In genomic region chr17:57180363-57180762, GRCm38 (mm10) we compare ENCODE assay signal across 10 mouse cellular contexts. TPM values are rescaled to one million over a fixed set of nuclear protein-coding genes. Genes with fewer than 3 reads are reported as not detected.
DNase-seq lines count a peak whose midpoint lies in the region; ATAC-seq and TF ChIP-seq lines count a peak whose summit lies in the region.
"Had no signal": no experiment of that assay in that cellular context is flagged by ENCODE, and none has a peak within 500 bp of the region (broad histone marks: within the 10 kb centered on the region; RNA-seq: fewer than 3 reads in every experiment).

No protein-coding gene starts in this region.

- H3K9ac ChIP-seq in hindbrain, postnatal 0 days (replicated peaks; ENCODE audit: low read length): no peak overlapping the region
- H3K9ac ChIP-seq in hindbrain, embryonic 12.5 days: no peak overlapping the region
- H3K9ac ChIP-seq in forebrain, embryonic 12.5 days: no peak overlapping the region
- no peak overlapping the region for H3K9ac ChIP-seq in heart, embryonic 11.5 days (ENCODE audit: low read depth, low read length)
- H3K9ac ChIP-seq: embryonic facial prominence, embryonic 12.5 days had no signal

- TF ChIP-seq POLR2A in brain, embryonic 14.5 days (IDR thresholded peaks at IDR 0.05; ENCODE audit: borderline replicate concordance, extremely low read depth, insufficient read depth, insufficient read length, poor library complexity, severe bottlenecking): no peak

- no peak overlapping the region for H3K4me2 ChIP-seq in hindbrain, postnatal 0 days (ENCODE audit: low read depth, low read length)
- no peak overlapping the region for H3K4me2 ChIP-seq in hindbrain, embryonic 12.5 days (replicated peaks)
- H3K4me2 ChIP-seq in forebrain, embryonic 12.5 days: no peak overlapping the region
- no peak overlapping the region for H3K4me2 ChIP-seq in heart, embryonic 11.5 days
- H3K4me2 ChIP-seq: embryonic facial prominence, embryonic 12.5 days had no signal

- no peaks in the 10 kb centered on the region for H3K4me1 ChIP-seq in hindbrain, postnatal 0 days (ENCODE audit: insufficient read depth, low read length)
- no peaks in the 10 kb centered on the region for H3K4me1 ChIP-seq in hindbrain, embryonic 12.5 days
- peaks cover 4% of the 10 kb centered on the region; the same call in 1 of the 2 replicates for H3K4me1 ChIP-seq in E14TG2a.4 (replicated peaks; ENCODE audit: low read depth, low read length)
- no peaks in the 10 kb centered on the region for H3K4me1 ChIP-seq in forebrain, embryonic 12.5 days
- H3K4me1 ChIP-seq in heart, embryonic 11.5 days (ENCODE audit: control insufficient read depth, insufficient read depth, low read length): no peaks in the 10 kb centered on the region
- H3K4me1 ChIP-seq: embryonic facial prominence, embryonic 12.5 days had no signal

- ATAC-seq in hindbrain, postnatal 0 days: no peak
- no peak for ATAC-seq in hindbrain, embryonic 12.5 days (ENCODE audit: low FRiP score)
- no peak for ATAC-seq in forebrain, embryonic 12.5 days (ENCODE audit: low FRiP score)
- ATAC-seq in heart, embryonic 11.5 days (replicated peaks; ENCODE audit: insufficient number of reproducible peaks, low FRiP score, low TSS enrichment): no peak

- 39% methylated on average over 8 of the region's 8 CpGs for WGBS in hindbrain, postnatal 0 days
- WGBS in hindbrain, embryonic 12.5 days: 32% methylated on average over 8 of the region's 8 CpGs
- 36% methylated on average over 8 of the region's 8 CpGs for WGBS in forebrain, embryonic 12.5 days
- WGBS in heart, embryonic 11.5 days (ENCODE audit: insufficient replicate concordance): 32% methylated on average over 8 of the region's 8 CpGs

- H3K27ac ChIP-seq in hindbrain, postnatal 0 days: no peak overlapping the region
- H3K27ac ChIP-seq in hindbrain, embryonic 12.5 days: no peak overlapping the region
- no peak overlapping the region for H3K27ac ChIP-seq in forebrain, embryonic 12.5 days
- H3K27ac ChIP-seq in heart, embryonic 11.5 days (ENCODE audit: low read depth, low read length): no peak overlapping the region
- H3K27ac ChIP-seq: embryonic facial prominence, embryonic 12.5 days had no signal

- no peaks in the 10 kb centered on the region for H3K27me3 ChIP-seq in hindbrain, postnatal 0 days (ENCODE audit: insufficient read depth, low read length)
- no peaks in the 10 kb centered on the region for H3K27me3 ChIP-seq in hindbrain, embryonic 12.5 days
- 0 out of 2 replicates have a peak, but pooled peaks cover 6% of the 10 kb centered on the region for H3K27me3 ChIP-seq in E14TG2a.4 (ENCODE audit: insufficient read depth, low read length)
- H3K27me3 ChIP-seq in forebrain, embryonic 12.5 days: no peaks in the 10 kb centered on the region
- H3K27me3 ChIP-seq in heart, embryonic 11.5 days (ENCODE audit: control insufficient read depth, insufficient read depth, low read length): 0 out of 2 replicates have a peak, but pooled peaks cover 2% of the 10 kb centered on the region
- H3K27me3 ChIP-seq: embryonic facial prominence, embryonic 12.5 days had no signal

- no peak for DNase-seq in hindbrain, postnatal 0 days (ENCODE audit: low spot score)
- peak; percentile 8 for DNase-seq in brain, embryonic 14.5 days (ENCODE audit: low read depth)
- peak; percentile 18 for DNase-seq in retina, embryonic 14.5 days (ENCODE audit: low spot score)
- no peak for DNase-seq in c-Kit-positive CD71-positive TER-119-positive erythroid progenitor cells, embryonic 14.5 days (ENCODE audit: low spot score)

- TF ChIP-seq CTCF in hindbrain, postnatal 0 days (IDR thresholded peaks at IDR 0.05; ENCODE audit: low read depth): peak; percentile 43; the same call in 1 of the 2 replicates
- TF ChIP-seq CTCF in E14TG2a.4 (conservative IDR thresholded peaks at IDR 0.05; ENCODE audit: low read length): peak; percentile 73
- peak; percentile 40; the same call in 1 of the 2 replicates for TF ChIP-seq CTCF in brain, embryonic 14.5 days (IDR thresholded peaks at IDR 0.05; ENCODE audit: borderline replicate concordance, extremely low read depth, insufficient read depth, insufficient read length)

- H3K4me3 ChIP-seq in hindbrain, postnatal 0 days (ENCODE audit: low read length): no peak overlapping the region
- H3K4me3 ChIP-seq in hindbrain, embryonic 12.5 days: no peak overlapping the region
- no peak overlapping the region for H3K4me3 ChIP-seq in E14TG2a.4 (replicated peaks; ENCODE audit: low read length)
- no peak overlapping the region for H3K4me3 ChIP-seq in forebrain, embryonic 12.5 days (replicated peaks)
- H3K4me3 ChIP-seq in heart, embryonic 11.5 days (ENCODE audit: low read depth, low read length): no peak overlapping the region
- H3K4me3 ChIP-seq: embryonic facial prominence, embryonic 12.5 days had no signal

- H3K9me3 ChIP-seq in hindbrain, postnatal 0 days (ENCODE audit: low read length): no peaks in the 10 kb centered on the region
- H3K9me3 ChIP-seq in hindbrain, embryonic 12.5 days (replicated peaks): no peaks in the 10 kb centered on the region
- H3K9me3 ChIP-seq in E14TG2a.4 (ENCODE audit: low read length): peaks cover 5% of the 10 kb centered on the region
- H3K9me3 ChIP-seq in forebrain, embryonic 12.5 days: no peaks in the 10 kb centered on the region
- H3K9me3 ChIP-seq in heart, embryonic 11.5 days (replicated peaks; ENCODE audit: control insufficient read depth, low read length): no peaks in the 10 kb centered on the region
- H3K9me3 ChIP-seq: embryonic facial prominence, embryonic 12.5 days had no signal

- H3K36me3 ChIP-seq in hindbrain, postnatal 0 days (ENCODE audit: insufficient read depth, low read length): no peaks in the 10 kb centered on the region
- no peaks in the 10 kb centered on the region for H3K36me3 ChIP-seq in hindbrain, embryonic 12.5 days
- H3K36me3 ChIP-seq in E14TG2a.4 (ENCODE audit: insufficient read depth, low read length): no peaks in the 10 kb centered on the region
- H3K36me3 ChIP-seq in forebrain, embryonic 12.5 days (replicated peaks): no peaks in the 10 kb centered on the region
- H3K36me3 ChIP-seq in heart, embryonic 11.5 days (ENCODE audit: control insufficient read depth, insufficient read depth, low read length): no peaks in the 10 kb centered on the region
- H3K36me3 ChIP-seq: embryonic facial prominence, embryonic 12.5 days had no signal

RNA-seq across cellular contexts. Expression of gene Tnfsf14, which starts 13.6 kb away (rescaled TPM):
- not detected in 2 replicates for total RNA-seq in hindbrain, postnatal 0 days (2014; rRNA removed)
- polyA plus RNA-seq in hindbrain, postnatal 0 days (2015; fragmentation: Nextera tagmentation; extraction: Ambion mirVana): not detected in 2 replicates
- not detected in 2 replicates for polyA plus RNA-seq in hindbrain, embryonic 12.5 days (2016; fragmentation: Nextera tagmentation; extraction: Ambion mirVana)
- polyA plus RNA-seq in brain, embryonic 14.5 days (2012; rRNA removed): 0.10 and 0.14 TPM in 2 replicates
- 0.13 TPM in 1 of 2 replicates, not detected in the other for polyA plus RNA-seq in forebrain, embryonic 12.5 days (2016; fragmentation: Nextera tagmentation; extraction: Ambion mirVana)
- polyA plus RNA-seq in heart, embryonic 11.5 days (2014; fragmentation: Nextera tagmentation; extraction: Ambion mirVana): 0.27 and 0.46 TPM in 2 replicates

RNA-seq across cellular contexts. Expression of gene Cd70, which starts 30.8 kb away (rescaled TPM):
- total RNA-seq in hindbrain, postnatal 0 days (2014; rRNA removed): 1.0 and 3.7 TPM in 2 replicates
- polyA plus RNA-seq in hindbrain, postnatal 0 days (2015; fragmentation: Nextera tagmentation; extraction: Ambion mirVana): 2.0 and 2.1 TPM in 2 replicates
- polyA plus RNA-seq in hindbrain, embryonic 12.5 days (2016; fragmentation: Nextera tagmentation; extraction: Ambion mirVana): 0.48 TPM in 1 of 2 replicates, not detected in the other
- polyA plus RNA-seq in brain, embryonic 14.5 days (2012; rRNA removed): 0.55 and 0.82 TPM in 2 replicates
- not detected in 2 replicates for polyA plus RNA-seq in forebrain, embryonic 12.5 days (2016; fragmentation: Nextera tagmentation; extraction: Ambion mirVana)
- polyA plus RNA-seq in heart, embryonic 11.5 days (2014; fragmentation: Nextera tagmentation; extraction: Ambion mirVana): not detected in 2 replicates
- polyA plus RNA-seq: limb, embryonic 11.5 days had no signal

RNA-seq across cellular contexts. Expression of gene C3, which starts 47.6 kb away (rescaled TPM):
- total RNA-seq in hindbrain, postnatal 0 days (2014; rRNA removed): 0.78 and 0.86 TPM in 2 replicates
- polyA plus RNA-seq in hindbrain, postnatal 0 days (2015; fragmentation: Nextera tagmentation; extraction: Ambion mirVana): 1.8 and 2.5 TPM in 2 replicates
- polyA plus RNA-seq in hindbrain, embryonic 12.5 days (2016; fragmentation: Nextera tagmentation; extraction: Ambion mirVana): 0.76 and 1.2 TPM in 2 replicates
- 1.0 and 2.0 TPM in 2 replicates for polyA plus RNA-seq in brain, embryonic 14.5 days (2012; rRNA removed)
- polyA plus RNA-seq in forebrain, embryonic 12.5 days (2016; fragmentation: Nextera tagmentation; extraction: Ambion mirVana): 0.04 and 0.14 TPM in 2 replicates
- 1.3 and 1.6 TPM in 2 replicates for polyA plus RNA-seq in heart, embryonic 11.5 days (2014; fragmentation: Nextera tagmentation; extraction: Ambion mirVana)

Comparison
In these comparisons a context has a peak if more than half of its experiments do, and no peak if none do; other contexts are left out.
1. DNase-seq: peak in brain, embryonic 14.5 days (single experiment) and retina, embryonic 14.5 days (single experiment); none in hindbrain, postnatal 0 days (single experiment) and c-Kit-positive CD71-positive TER-119-positive erythroid progenitor cells, embryonic 14.5 days (single experiment).
2. Peak in every context shown above with its lines, with median percentiles within 50 percentile points of each other: CTCF ChIP-seq.